Mouse (Mus musculus): ENCODE measurements around the gene Chchd10.
A peak's percentile ranks its signal among the peaks of the same experiment; 100 is the strongest.
"Not testable (repeated sequence)": the region's sequence is repeated elsewhere in the genome, so short reads cannot be mapped to it uniquely, and the experiment has no call there.

Chchd10 gene

DNA sequence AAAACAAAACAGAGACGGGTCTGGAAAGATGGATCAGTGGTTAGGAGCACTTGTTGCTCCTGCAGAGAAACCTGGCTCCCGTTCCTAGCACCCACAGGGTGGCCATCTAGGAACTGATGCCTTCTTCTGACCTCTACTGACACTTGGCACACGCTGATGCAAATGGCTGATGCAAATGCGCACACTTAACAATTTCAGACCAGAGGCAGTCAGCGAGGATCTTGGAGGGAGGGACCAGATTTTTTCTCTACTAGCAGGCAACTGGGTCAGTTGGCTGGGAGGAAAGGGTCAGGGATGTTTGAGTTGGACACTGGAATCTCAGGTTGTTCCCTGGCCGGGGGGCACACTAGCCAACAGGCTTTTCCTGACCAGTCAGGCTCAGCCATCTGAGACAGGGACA, at the start of gene Chchd10:
TSS of gene Chchd10 (plus strand) at position 240 of the 400 bp plus-strand sequence.
- DNase-seq (ENCODE audit: low read depth, low spot score), result no peak

DNA sequence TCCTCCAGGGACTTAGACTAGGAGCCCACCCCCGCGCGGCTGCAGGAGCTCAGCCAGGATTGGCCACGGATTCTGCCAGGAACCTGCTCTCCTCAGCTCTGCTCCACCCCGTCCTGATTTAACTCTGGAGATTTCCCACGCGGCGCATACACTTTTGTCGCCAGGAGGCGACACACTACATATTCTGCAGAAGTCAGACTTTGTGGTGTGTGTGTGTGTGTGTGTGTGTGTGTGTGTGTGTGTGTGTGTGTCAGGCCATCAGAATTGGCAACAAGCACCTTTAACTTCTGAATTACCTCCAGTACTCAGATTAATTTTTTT, 49.7 kb upstream of the Chchd10 start:
- DNase-seq (ENCODE audit: low read depth, low spot score), result peak; percentile 84

DNA sequence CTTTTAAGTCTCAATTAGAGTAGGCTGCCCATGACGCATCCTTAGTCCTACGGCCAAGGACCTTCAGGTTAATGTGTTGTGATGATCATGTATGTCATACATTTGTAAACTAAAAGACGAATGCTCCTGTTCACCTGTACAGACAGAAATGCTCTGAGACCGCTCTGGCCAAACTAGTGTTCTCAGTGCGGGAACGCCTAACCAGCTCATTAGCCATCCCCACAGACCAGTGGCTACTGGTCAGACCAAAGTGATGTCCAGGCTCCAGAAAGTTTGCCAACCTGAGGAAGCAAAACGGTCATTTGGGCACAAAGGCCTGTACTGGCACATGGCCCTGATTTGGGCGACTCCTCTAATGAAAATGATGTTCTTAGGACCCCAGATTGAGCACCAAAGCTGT, 48.2 kb upstream of the Chchd10 start:
- no peak for DNase-seq (ENCODE audit: low read depth, low spot score)

DNA sequence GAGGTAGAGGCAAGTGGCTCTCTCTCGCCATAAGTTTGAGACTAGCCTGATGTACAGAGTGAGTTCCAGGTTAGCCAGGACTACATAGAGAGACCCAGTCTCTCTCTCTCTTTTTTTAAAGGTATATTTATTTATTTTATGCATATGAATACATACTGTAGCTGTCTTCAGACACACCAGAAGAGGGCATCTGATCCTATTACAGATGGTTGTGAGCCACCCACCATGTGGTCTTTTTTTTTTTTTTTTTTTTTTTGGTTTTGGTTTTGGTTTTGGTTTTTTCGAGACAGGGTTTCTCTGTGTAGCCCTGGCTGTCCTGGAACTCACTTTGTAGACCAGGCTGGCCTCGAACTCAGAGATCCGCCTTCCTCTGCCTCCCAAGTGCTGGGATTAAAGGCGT, 45.4 kb upstream of the Chchd10 start:
- not testable (repeated sequence) for DNase-seq (ENCODE audit: low read depth, low spot score)

DNA sequence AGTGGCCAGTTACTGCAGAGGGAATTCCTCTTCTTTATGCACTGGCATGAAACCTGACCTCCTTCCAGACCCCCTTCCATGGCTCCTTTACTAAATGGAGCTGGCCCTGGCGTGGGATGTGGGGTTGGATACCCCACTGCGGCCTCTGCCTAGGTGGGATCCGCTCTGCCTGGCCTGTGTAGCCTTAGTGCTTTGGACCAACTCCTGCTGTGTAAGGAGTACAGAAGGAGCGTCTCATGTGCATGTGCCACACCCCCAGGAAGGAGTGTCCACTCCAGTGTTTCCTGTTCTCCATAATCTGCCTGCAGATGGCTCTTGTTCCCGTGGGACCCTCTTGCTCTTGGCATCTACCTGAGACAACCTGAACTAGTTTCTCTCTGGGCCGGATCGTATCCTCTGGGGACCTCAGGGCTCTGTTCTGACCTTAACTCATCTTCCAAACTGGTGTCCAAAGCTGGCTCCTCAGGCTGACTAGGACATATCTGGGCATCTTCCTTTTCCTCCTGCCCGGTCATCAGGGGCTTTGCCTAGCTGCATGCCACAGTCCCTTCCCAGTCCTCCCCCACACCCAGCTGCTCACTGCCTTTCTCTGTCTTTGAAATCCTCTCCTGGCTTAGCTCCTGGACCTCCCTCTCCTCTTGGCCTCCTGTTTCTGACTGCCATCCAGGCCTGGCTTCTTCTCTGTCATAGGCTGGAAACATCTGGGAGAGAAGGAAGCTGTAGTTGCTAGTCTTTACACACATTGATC, 43.4 kb upstream of the Chchd10 start:
- DNase-seq (ENCODE audit: low read depth, low spot score), result no peak

DNA sequence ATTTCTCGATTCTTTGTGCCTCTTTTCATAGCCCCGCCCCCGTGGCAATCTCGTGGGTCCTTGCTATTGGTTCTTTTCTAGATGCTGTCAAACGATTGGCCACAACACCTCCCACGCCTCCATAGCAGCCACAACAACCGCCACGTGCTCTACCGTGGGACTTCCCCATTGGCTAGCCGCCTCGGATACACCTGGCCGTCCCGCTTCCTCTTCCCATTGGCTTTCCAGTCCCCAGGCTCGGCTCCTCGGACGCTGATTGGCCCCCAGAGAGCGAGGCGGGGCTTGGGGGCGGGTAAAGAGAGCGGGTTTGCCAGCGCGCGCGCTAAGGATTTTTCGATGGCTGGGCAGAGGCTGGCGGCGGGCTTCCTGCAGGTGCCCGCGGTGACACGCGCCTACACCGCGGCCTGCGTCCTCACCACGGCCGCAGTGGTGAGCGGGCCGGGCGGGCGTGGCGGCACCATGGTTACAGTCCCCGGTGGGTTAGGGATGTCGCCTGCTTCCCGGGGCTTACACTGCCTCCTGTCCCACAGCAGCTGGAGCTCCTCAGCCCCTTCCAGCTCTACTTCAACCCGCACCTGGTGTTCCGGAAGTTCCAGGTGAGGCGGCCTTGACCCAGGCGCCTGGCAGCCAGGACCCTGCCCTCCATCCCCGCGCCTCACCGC, 39.7 kb upstream of the Chchd10 start, which contains the start of gene Derl3:
TSS of gene Derl3 (plus strand) at position 325 of the 662 bp plus-strand sequence.
- peak; percentile 99 for DNase-seq (ENCODE audit: low read depth, low spot score)

DNA sequence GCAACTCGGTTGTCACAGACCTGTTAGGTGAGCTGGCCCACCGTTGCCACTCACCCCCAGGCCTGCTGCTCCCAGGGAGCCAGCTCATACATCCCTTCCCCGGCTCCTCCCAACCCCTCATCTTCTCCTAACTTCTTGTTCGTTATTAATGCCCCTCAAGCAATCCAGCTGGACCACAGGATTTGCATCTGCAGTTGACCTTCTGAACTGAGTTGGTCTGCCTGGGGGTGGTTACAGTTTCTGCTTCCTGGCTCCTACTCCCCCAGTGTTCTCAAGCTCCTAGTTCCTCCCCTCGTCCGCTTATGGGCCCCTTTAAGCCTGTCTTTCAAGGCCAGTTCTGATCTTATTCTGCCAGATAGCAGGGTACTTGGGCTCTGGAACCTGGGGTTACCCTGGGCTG, 38.3 kb upstream of the Chchd10 start:
- peak; percentile 48 for DNase-seq (ENCODE audit: low read depth, low spot score)

DNA sequence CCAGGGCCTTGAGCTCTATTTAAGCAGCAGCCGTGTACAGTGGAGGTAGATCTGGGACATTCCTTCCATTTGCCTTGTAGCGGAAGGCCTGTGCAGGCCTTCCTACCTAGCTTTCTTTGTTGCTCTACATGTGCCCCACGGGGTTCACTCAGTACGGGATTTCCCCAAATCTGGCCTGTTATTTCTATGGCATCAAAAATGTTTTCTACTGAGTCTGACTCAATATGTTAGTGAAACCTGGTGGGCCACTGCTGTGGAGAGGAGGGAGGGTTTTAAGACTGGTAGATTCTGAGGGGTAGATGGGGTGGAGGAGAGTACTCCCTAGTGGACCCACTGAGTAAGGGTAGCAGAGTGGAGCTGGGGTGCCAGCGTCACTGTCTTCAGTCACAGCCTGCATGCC, 37.2 kb upstream of the Chchd10 start:
- DNase-seq (ENCODE audit: low read depth, low spot score), result peak; percentile 11

DNA sequence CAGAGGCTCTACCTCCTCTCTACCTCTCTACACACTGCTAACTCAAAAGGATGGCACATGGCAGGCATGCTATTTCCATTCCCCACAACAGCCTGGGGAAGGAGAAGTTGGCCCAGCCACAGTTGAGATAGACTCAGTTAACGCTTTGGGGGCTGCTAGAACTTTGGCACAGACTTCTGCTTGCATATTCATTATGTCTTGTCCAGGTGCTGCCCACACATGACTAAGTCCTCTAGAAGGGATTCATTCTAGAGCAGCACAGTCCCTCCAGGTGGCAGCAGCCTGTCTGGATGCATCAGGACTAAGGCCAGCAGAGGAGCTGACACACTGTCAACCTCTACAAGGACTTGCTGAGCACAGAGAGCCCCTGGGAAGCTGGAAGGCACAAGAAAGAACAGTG, 36.7 kb upstream of the Chchd10 start:
- peak; percentile 37 for DNase-seq (ENCODE audit: low read depth, low spot score)

DNA sequence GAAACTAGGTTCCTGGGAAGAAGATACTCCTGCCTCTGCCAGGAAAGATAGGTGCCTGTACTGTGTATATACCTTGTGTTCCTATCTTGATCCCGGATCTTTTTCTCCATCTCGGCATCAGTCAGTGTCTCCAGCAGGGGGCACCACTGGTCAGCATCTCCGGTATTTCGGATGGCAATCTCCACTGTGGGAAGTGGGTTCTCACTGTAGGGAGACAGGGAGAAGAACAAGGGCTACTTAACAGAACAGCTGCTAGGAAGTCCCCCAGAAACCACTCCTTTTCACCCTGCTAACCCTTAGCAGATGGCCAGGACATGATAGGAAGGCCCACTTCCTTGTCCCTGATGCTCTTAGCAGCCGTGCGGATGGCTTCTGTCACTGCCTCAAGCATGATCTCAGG, 35.6 kb upstream of the Chchd10 start:
- DNase-seq (ENCODE audit: low read depth, low spot score), result peak; percentile 25

DNA sequence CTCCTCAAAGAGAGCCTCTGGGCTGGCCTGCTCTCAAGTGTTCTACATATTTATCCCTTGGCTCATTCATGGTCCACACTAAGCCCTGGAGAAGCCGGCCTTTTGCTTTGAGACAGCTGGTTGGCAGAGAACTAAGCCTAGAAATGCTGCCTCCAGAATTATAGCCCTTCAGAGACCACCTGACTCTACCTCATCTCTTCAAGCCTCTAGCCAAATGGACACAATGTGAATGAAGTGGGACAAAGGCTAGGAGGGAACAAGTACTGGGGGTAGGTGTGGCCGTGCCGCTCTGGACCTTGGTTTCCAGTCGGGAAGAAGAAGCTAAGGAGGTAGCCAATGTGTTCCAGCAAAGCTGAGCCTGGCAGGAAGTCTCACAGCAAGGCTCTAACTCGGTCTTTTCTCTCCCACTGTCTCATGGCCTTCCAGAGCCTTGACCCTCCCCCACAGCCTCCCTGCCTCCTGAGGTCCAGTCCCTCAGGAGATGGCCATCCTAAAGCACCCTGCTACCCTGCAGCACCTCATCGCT, 34.8 kb upstream of the Chchd10 start:
- no peak for DNase-seq (ENCODE audit: low read depth, low spot score)

DNA sequence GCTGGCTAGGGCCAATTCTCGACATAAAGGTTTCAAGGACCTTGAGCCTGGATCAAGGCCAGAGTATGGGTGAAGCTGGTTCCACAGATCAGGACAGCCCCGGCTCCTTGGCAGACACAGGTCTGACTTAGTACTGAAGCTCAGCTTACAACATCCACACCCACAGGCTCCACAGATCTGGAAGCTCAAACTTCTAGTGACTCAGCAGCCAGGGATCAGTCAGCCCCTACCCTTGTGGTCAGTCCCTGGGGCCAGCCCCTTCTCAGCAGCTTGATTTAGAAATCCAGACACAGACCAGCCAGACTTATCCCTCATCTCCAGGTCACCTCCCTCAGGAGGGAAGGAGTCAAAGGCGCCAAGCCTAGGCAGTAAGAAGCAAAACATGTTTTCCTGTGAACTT, 34.1 kb upstream of the Chchd10 start:
- no peak for DNase-seq (ENCODE audit: low read depth, low spot score)

DNA sequence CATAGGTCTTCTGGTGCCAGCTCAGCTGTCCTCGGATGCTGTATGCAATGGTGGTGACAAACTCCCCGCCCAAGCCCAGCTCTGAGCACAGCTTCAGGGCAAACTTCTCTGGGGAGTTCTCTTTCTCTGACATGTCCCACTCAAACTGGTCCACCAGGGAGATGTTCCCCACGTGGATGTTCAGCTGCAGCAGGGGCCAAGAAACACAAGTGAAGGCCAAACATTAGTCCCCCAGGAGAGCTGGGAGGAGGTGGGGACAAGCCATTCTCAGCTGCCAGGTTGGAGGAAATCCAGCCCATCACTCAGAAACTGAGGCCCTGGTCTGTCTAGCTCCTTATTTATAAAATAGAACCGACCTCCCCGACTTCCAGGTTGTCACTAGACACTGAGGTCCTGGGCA, 28.5 kb upstream of the Chchd10 start:
- no peak for DNase-seq (ENCODE audit: low read depth, low spot score)

DNA sequence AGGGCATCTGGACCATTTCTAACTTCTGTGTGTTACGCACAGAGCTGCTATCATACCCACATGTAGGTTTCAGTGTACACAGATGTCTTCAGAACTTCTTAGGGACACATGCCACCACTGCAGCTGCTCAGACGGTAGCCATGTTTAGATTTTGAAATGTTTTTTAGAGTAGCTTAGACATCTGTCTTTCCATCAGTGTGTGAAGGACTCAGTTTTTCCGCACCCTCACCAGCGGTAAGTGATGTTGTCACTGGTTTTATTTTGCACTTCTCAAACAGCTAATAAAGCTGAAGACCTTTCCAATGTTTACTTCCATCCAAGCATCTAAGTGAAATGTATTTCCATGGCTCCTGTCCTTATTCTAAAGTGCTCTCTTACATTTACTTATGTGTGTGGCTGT, 26.0 kb upstream of the Chchd10 start:
- no peak for DNase-seq (ENCODE audit: low read depth, low spot score)

DNA sequence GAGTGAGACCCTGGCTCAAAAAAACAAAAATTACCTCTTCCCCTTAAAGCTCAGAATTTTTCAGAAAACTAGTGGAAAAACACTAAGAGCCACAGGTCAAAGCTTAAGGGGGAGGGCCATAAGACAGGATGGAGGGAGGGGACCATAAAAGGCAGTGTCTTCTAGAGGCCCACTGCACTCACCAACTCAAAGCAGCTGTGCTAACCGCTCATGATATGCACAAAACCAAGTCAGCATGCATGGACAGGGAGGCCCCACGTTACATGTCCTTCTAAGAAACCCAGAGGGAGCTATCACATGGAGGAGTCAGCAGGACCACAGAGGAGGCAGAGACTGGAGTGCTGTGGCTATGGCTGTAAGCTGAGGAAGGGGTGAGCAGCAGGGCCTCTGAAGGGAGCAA, 22.2 kb upstream of the Chchd10 start:
- DNase-seq (ENCODE audit: low read depth, low spot score), result no peak

DNA sequence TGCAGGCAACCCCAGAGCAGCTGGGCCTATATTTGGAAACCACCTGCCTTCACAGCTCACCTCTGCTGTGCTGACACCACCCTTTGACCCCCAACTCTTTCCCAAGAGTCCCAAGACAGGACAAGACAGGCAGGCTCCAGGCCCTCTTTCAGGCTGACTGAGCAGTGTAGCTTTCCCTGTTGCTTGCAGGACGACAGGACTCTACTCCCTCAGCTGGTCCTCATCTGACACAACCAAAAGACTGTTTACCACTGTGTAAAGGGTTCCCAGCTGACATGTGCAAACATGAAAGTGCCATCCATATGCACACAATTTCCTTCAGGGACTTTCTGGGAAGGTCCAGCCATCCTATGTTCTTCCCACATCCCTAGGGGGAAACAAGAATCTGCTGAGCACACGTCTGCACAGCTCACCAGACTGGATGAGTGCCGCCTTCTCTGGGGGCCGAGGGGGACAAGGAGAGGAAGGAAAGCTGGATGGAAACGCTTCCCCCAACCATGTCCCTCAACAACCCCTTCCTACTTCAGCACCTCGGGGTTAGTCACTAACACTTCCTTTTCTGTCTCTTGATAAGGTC, 19.8 kb upstream of the Chchd10 start:
- DNase-seq (ENCODE audit: low read depth, low spot score), result no peak

DNA sequence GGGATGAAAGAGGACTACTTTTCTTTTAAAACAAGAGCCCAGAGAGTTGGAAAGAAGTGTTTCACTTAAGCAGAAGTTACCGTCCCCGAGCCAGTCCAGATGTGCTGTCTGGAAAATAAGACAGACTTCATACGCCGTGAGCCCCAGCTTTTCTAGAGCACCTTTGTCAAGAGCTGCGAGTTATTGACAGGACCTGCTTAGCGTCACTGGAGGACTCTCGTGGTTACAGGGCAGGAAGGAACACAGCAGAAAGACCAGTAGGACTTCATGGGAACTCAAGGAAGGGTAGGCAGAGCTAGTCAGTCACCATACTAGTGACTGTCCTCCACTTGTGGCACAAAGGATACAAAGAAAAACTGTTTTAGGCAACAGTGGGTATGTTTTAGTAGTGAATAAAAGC, 17.4 kb upstream of the Chchd10 start:
- no peak for DNase-seq (ENCODE audit: low read depth, low spot score)

DNA sequence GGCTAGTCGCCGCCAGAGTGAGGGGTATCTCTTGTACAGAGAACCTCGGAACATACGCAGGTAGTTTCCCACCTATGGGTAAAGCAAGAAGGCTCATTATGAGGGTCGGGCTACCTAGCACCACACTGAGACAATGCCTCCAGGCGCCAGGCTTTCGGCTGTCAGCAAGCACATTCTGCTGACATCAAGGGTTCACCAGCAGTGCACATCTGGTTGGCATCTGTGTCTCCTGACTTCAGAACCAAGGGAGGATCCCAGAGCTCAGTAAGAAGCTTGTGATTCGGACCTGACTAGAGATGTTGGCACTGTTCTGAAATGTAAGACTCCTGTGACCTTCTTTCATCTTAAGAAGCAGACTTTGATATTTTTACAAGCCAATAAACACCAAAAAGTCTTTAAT, 16.1 kb upstream of the Chchd10 start:
- no peak for DNase-seq (ENCODE audit: low read depth, low spot score)

DNA sequence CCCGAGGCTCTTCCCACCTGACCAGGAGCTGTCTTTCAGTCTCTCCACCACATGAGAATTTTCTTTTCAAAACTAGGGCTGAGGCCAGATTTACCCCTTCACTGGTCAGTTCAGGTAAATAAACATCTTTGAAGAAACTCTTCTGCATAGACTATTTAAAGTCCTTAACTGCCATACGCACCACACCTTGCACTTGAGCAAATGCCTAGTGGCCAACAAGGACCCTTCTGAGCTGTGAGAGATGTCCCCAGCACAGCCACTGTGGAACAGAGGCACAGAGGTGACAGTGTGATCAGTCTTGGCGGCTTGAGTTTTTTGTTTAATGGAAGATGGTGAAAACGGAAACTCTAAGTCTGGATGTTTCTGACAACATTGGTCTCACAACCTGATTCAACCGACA, 13.9 kb upstream of the Chchd10 start:
- DNase-seq (ENCODE audit: low read depth, low spot score), result no peak

DNA sequence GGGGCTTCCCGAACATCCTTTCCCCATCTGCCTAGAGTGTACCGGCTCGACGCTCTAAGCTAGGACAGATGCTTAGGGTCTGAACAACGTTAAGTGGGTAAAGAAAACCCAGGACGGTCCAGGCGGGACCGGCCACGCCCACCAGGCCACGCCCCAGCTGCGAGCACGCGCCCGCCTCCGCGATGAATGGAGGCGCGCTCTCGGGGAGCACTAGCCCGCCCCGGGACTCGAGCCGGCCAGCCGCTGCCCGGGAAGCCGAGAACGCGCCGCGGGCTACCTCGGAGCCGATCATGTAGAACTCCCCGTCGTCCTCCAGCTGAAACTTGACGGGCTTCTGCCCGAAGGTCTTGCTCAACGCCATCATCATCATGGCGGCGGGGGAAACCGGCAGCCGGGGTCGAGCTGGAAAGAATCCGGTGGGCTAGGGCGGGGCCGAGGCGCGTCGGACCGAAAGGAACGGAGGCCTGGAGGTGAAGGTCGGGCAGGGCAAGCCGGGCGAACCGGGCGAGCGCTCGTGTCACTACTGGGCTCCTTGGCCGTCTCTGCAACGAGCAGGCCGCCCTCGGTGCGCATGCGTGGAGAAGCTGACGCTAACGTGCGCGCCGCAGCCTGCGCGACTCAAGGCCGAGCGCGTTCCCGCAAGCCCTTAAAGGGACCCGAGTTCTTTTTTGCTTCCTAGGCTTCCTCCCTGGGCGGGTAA, 11.8 kb upstream of the Chchd10 start, which contains the start of gene Smarcb1:
TSS of gene Smarcb1 (minus strand) at position 592 of the 700 bp plus-strand sequence.
- DNase-seq (ENCODE audit: low read depth, low spot score), result peak; percentile 95

DNA sequence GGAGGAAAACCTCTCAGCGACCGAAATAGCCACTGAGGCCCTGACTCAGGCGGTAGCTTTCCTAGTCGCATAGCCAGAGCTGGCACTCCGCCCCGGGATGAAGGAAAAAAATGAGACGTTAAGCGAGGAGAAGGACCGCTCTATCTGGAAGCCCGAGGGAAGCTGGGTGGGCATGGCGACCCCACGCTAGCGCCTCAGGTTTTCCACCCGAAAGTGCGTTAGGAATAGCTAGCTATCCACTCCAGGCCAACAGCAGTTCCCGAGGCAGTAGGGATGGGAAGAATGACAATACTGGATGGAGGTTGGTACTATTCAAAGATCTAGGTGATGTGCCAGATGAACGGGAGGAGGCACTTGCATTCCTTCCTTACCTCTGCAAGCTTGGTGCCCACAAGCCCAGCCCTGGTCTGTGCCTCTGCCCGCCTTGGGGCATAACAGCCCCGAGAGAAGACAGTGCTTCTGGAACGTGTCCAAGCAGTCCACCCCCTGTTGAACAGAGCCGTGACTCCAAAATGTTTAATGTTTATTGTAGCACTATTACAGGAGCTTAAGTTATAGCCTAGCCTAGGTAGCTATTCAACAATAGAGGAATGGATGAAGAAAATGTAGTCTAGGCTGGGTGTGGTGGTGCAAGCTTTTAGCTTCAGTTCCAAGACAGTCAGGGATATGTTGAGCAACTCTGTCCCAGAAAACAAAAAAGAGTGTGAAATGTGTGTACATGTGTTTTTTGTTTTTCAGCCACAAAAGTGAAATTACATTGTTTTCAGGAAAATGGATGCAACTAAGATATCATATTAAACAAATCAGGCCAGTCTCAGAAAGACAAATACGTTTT, 11.0 kb upstream of the Chchd10 start:
- no peak for DNase-seq (ENCODE audit: low read depth, low spot score)
